Comparison of ENCODE assay signal across 26 mouse cellular contexts in genomic region chr7:62235766-62236165, GRCm38 (mm10).
DNase-seq lines count a peak whose midpoint lies in the region; ATAC-seq and TF ChIP-seq lines count a peak whose summit lies in the region.
"Had no signal": no experiment of that assay in that cellular context is flagged by ENCODE, and none has a peak within 500 bp of the region (broad histone marks: within the 10 kb centered on the region; RNA-seq: fewer than 3 reads in every experiment).

No protein-coding gene starts in this region.

- no peak for ATAC-seq in forebrain, embryonic 14.5 days
- ATAC-seq in forebrain, embryonic 11.5 days (replicated peaks; ENCODE audit: low FRiP score) = no peak
- no peak for ATAC-seq in midbrain, postnatal 0 days (ENCODE audit: low FRiP score)
- no peak for ATAC-seq in midbrain, embryonic 15.5 days (replicated peaks)
- ATAC-seq: CD4-positive, CD25-positive, alpha-beta regulatory T cell, adult 4 months; forebrain, embryonic 15.5 days; inflammation-experienced regulatory T-cells, adult 6 months; intestine, embryonic 16.5 days had no signal

- no peak for TF ChIP-seq CTCF in left cerebral cortex, adult 2 months (IDR thresholded peaks at IDR 0.05)
- no peak for TF ChIP-seq CTCF in midbrain, postnatal 0 days (IDR thresholded peaks at IDR 0.05)

- 50% methylated on average over 1 of the region's 1 CpGs for WGBS in forebrain, embryonic 14.5 days
- 91% methylated on average over 1 of the region's 1 CpGs for WGBS in forebrain, embryonic 11.5 days
- 71% methylated on average over 1 of the region's 1 CpGs for WGBS in midbrain, postnatal 0 days
- 33% methylated on average over 1 of the region's 1 CpGs for WGBS in midbrain, embryonic 15.5 days

- no peak overlapping the region for H3K27ac ChIP-seq in forebrain, embryonic 14.5 days (ENCODE audit: low read depth, low read length)
- no peak overlapping the region for H3K27ac ChIP-seq in forebrain, embryonic 11.5 days (ENCODE audit: low read depth, low read length)
- no peak overlapping the region for H3K27ac ChIP-seq in left cerebral cortex, adult 2 months
- no peak overlapping the region for H3K27ac ChIP-seq in midbrain, postnatal 0 days (ENCODE audit: low read depth, low read length)
- no peak overlapping the region for H3K27ac ChIP-seq in midbrain, embryonic 15.5 days
- H3K27ac ChIP-seq: embryonic facial prominence, embryonic 13.5 days; forebrain, embryonic 10.5 days; forebrain, embryonic 15.5 days; heart, embryonic 15.5 days; hindbrain, embryonic 10.5 days; hindbrain, embryonic 15.5 days had no signal

- no peaks in the 10 kb centered on the region for H3K9me3 ChIP-seq in forebrain, embryonic 14.5 days (replicated peaks; ENCODE audit: control insufficient read depth, low read length)
- no peaks in the 10 kb centered on the region; the same call in 1 of the 2 replicates for H3K9me3 ChIP-seq in forebrain, embryonic 11.5 days (ENCODE audit: control insufficient read depth, low read length)
- no peaks in the 10 kb centered on the region; the same call in 1 of the 2 replicates for H3K9me3 ChIP-seq in midbrain, postnatal 0 days (ENCODE audit: low read length)
- H3K9me3 ChIP-seq in midbrain, embryonic 15.5 days = no peaks in the 10 kb centered on the region
- H3K9me3 ChIP-seq: embryonic facial prominence, embryonic 13.5 days; forebrain, embryonic 15.5 days; heart, embryonic 15.5 days; hindbrain, embryonic 15.5 days had no signal

- H3K36me3 ChIP-seq in forebrain, embryonic 14.5 days (ENCODE audit: control insufficient read depth, insufficient read depth, low read length) = no peaks in the 10 kb centered on the region
- H3K36me3 ChIP-seq in forebrain, embryonic 11.5 days (ENCODE audit: control insufficient read depth, insufficient read depth, low read length) = no peaks in the 10 kb centered on the region
- no peaks in the 10 kb centered on the region for H3K36me3 ChIP-seq in midbrain, postnatal 0 days (ENCODE audit: insufficient read depth, low read length)
- no peaks in the 10 kb centered on the region for H3K36me3 ChIP-seq in midbrain, embryonic 15.5 days (replicated peaks)
- H3K36me3 ChIP-seq: embryonic facial prominence, embryonic 13.5 days; forebrain, embryonic 10.5 days; forebrain, embryonic 15.5 days; heart, embryonic 12.5 days; heart, embryonic 15.5 days; hindbrain, embryonic 10.5 days; hindbrain, embryonic 15.5 days had no signal

- H3K27me3 ChIP-seq in forebrain, embryonic 14.5 days (replicated peaks; ENCODE audit: control insufficient read depth, insufficient read depth, low read length) = no peaks in the 10 kb centered on the region
- H3K27me3 ChIP-seq in forebrain, embryonic 11.5 days (ENCODE audit: control insufficient read depth, insufficient read depth, low read length) = no peaks in the 10 kb centered on the region
- no peaks in the 10 kb centered on the region for H3K27me3 ChIP-seq in midbrain, postnatal 0 days (ENCODE audit: insufficient read depth, low read length)
- H3K27me3 ChIP-seq in midbrain, embryonic 15.5 days (replicated peaks) = no peaks in the 10 kb centered on the region
- H3K27me3 ChIP-seq: embryonic facial prominence, embryonic 13.5 days; forebrain, embryonic 15.5 days; heart, embryonic 12.5 days; heart, embryonic 15.5 days; hindbrain, embryonic 15.5 days had no signal

- H3K4me2 ChIP-seq in forebrain, embryonic 14.5 days (ENCODE audit: low read length) = no peak overlapping the region
- no peak overlapping the region for H3K4me2 ChIP-seq in forebrain, embryonic 11.5 days (ENCODE audit: low read depth, low read length, severe bottlenecking)
- no peak overlapping the region for H3K4me2 ChIP-seq in midbrain, postnatal 0 days (ENCODE audit: low read depth, low read length, poor library complexity, severe bottlenecking)
- no peak overlapping the region for H3K4me2 ChIP-seq in midbrain, embryonic 15.5 days
- H3K4me2 ChIP-seq: embryonic facial prominence, embryonic 13.5 days; forebrain, embryonic 15.5 days; heart, embryonic 12.5 days; heart, embryonic 15.5 days; hindbrain, embryonic 15.5 days had no signal

- H3K4me3 ChIP-seq in forebrain, embryonic 14.5 days (ENCODE audit: low read depth, low read length) = no peak overlapping the region
- H3K4me3 ChIP-seq in forebrain, embryonic 11.5 days (ENCODE audit: low read depth, low read length) = no peak overlapping the region
- no peak overlapping the region for H3K4me3 ChIP-seq in left cerebral cortex, adult 2 months
- no peak overlapping the region for H3K4me3 ChIP-seq in midbrain, postnatal 0 days (ENCODE audit: low read depth, low read length)
- H3K4me3 ChIP-seq in midbrain, embryonic 15.5 days = no peak overlapping the region
- H3K4me3 ChIP-seq: embryonic facial prominence, embryonic 13.5 days; forebrain, embryonic 10.5 days; forebrain, embryonic 15.5 days; heart, embryonic 12.5 days; heart, embryonic 15.5 days; hindbrain, embryonic 10.5 days; hindbrain, embryonic 15.5 days had no signal

- peak; percentile 50 for DNase-seq in forebrain, embryonic 14.5 days (ENCODE audit: low spot score)
- DNase-seq in forebrain, embryonic 11.5 days (ENCODE audit: low spot score) = no peak
- peak; percentile 21 for DNase-seq in left cerebral cortex, postnatal 4 days
- DNase-seq in left cerebral cortex, adult 2 months (ENCODE audit: extremely low spot score in 1 of 2, low spot score in 2 of 2) = no peak
- peak; percentile 21 for DNase-seq in midbrain, postnatal 0 days (ENCODE audit: low spot score)
- no peak for DNase-seq in layer of hippocampus, postnatal 25 days (ENCODE audit: extremely low spot score in 1 of 2, low spot score in 1 of 2)
- DNase-seq: adrenal gland, adult 2 months; adrenal gland, postnatal 14 days; cerebellum, adult 18-20 months; cerebellum, adult 9-10 months; cerebellum, postnatal 25 days; gastrocnemius, postnatal 25 days; heart, adult 18-20 months; heart, postnatal 10 days; heart, postnatal 36 days had no signal

- H3K9ac ChIP-seq in forebrain, embryonic 14.5 days (ENCODE audit: low read length) = no peak overlapping the region
- no peak overlapping the region for H3K9ac ChIP-seq in forebrain, embryonic 11.5 days (ENCODE audit: low read length)
- no peak overlapping the region for H3K9ac ChIP-seq in midbrain, postnatal 0 days (replicated peaks; ENCODE audit: low read length, poor library complexity, severe bottlenecking)
- no peak overlapping the region for H3K9ac ChIP-seq in midbrain, embryonic 15.5 days
- H3K9ac ChIP-seq: embryonic facial prominence, embryonic 13.5 days; forebrain, embryonic 15.5 days; heart, embryonic 12.5 days; heart, embryonic 15.5 days; hindbrain, embryonic 15.5 days had no signal

- intact Hi-C loops in left cerebral cortex, postnatal 4 days (cut with DNase I) = no loop called here
- intact Hi-C loops in left cerebral cortex, adult 2 months (cut with DNase I) = no loop called here

- H3K4me1 ChIP-seq in forebrain, embryonic 14.5 days (ENCODE audit: control insufficient read depth, insufficient read depth, low read length) = peaks cover 9% of the 10 kb centered on the region; the same call in 1 of the 2 replicates
- no peaks in the 10 kb centered on the region for H3K4me1 ChIP-seq in forebrain, embryonic 11.5 days (replicated peaks; ENCODE audit: control insufficient read depth, insufficient read depth, low read length)
- H3K4me1 ChIP-seq in midbrain, postnatal 0 days (ENCODE audit: insufficient read depth, low read length) = no peaks in the 10 kb centered on the region
- peaks cover 8% of the 10 kb centered on the region; the same call in 1 of the 2 replicates for H3K4me1 ChIP-seq in midbrain, embryonic 15.5 days
- H3K4me1 ChIP-seq: heart, embryonic 12.5 days; heart, embryonic 15.5 days had no signal

Comparison
In these comparisons a context has a peak if more than half of its experiments do, and no peak if none do; other contexts are left out.
1. DNase-seq: peak in forebrain, embryonic 14.5 days (single experiment), left cerebral cortex, postnatal 4 days (single experiment) and midbrain, postnatal 0 days (single experiment); none in forebrain, embryonic 11.5 days (single experiment), left cerebral cortex, adult 2 months (0 of 2) and layer of hippocampus, postnatal 25 days (0 of 2).